Mouse (Mus musculus) kidney, postnatal 0 days (tissue): Measurements from ENCODE around the gene Ccm2l. TPM values are rescaled to one million over a fixed set of nuclear protein-coding genes. Genes with fewer than 3 reads are reported as not detected.

Source experiments
- ATAC-seq: fragments of 200-750 bp; cut with Nextera tagmentation; replicated peaks from 2 replicates; pipeline ENCODE4 v1.8.0; 2017; ENCODE audit warnings: low read depth, moderate number of reproducible peaks, moderate TSS enrichment, moderate library complexity; ENCODE audit not compliant: low FRiP score
- DNase-seq: peaks from one replicate; pipeline ENCODE4 v3.0.0-alpha.2; 2016; ENCODE audit warnings: low spot score
- H3K27ac ChIP-seq: fragments of 300-500 bp; sonication (generic); 2 replicates; pipeline ENCODE4 v1.5.1; 2014; ENCODE audit warnings: mild to moderate bottlenecking
- H3K27me3 ChIP-seq: fragments of 300-500 bp; sonication (generic); 2 replicates; pipeline ENCODE4 v1.6.1; 2014; ENCODE audit warnings: low read length, mixed read lengths; ENCODE audit not compliant: insufficient read depth
- H3K36me3 ChIP-seq: fragments of 300-500 bp; sonication (generic); 2 replicates; pipeline ENCODE4 v1.6.1; 2014; ENCODE audit warnings: low read length, mixed read lengths; ENCODE audit not compliant: insufficient read depth
- H3K4me1 ChIP-seq: fragments of 300-500 bp; sonication (generic); replicated peaks from 2 replicates; pipeline ENCODE4 v1.6.1; 2014; ENCODE audit warnings: antibody characterized with exemption, low read length, mixed read lengths; ENCODE audit not compliant: insufficient read depth
- H3K4me2 ChIP-seq: fragments of 300-500 bp; sonication (generic); 2 replicates; pipeline ENCODE4 v1.6.1; 2014; ENCODE audit warnings: mild to moderate bottlenecking, low read length, moderate library complexity, mixed read lengths
- H3K4me3 ChIP-seq: fragments of 300-500 bp; sonication (generic); replicated peaks from 2 replicates; pipeline ENCODE4 v1.5.1; 2014; ENCODE audit warnings: low read depth, low read length
- H3K9ac ChIP-seq: fragments of 300-500 bp; sonication (generic); 2 replicates; pipeline ENCODE4 v1.6.1; 2014; ENCODE audit warnings: low read depth, low read length
- H3K9me3 ChIP-seq: fragments of 300-500 bp; sonication (generic); replicated peaks from 2 replicates; pipeline ENCODE4 v1.6.1; 2016; ENCODE audit warnings: low read length, inconsistent platforms, mixed read lengths
- CTCF ChIP-seq: IDR thresholded peaks from 2 replicates; pipeline ENCODE4 v1.5.1; 2016; ENCODE audit warnings: antibody characterized with exemption, low read depth, mild to moderate bottlenecking, moderate library complexity
- WGBS: fragments of 180-500 bp; shearing (Covaris S2); extraction: QIAGEN DNeasy Blood & Tissue Kit; methylation state at CpG from one replicate; pipeline ENCODE4 v1.1.7; 2014; 5-methylcytosine and 5-hydroxymethylcytosine counted together
- polyA plus RNA-seq: library from polyadenylated mRNA; unstranded; fragments of >200 nt; fragmentation: Nextera tagmentation; extraction: Ambion mirVana; gene quantifications from 2 replicates; pipeline ENCODE4 v1.2.1, GENCODE M21; 2015

Ccm2l gene
- polyA plus RNA-seq, 1 experiment from 2014 or later: 3.4 TPM

DNA sequence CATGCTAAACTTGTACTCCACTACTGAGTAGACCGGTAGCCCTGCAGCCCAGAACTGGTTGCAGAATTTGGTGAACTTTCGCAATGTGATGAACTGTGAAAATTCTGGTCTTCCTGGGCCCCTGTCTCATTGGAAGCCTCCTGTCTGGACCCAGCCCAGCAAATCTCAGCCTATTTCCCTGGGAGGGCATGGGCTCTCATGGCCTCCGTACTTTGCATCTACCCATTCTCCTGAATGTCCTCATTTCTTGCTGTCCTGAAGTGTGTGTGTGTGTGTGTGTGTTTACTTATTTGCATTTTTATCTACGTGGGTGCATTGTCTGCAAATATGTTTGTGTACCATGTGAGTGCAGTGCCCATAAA is 15.8 kb upstream of the Ccm2l start:
- Histone ChIP-seq H3K27ac (no peak overlapping the region), H3K4me1 (0 out of 2 replicates have a peak, but pooled peaks cover 3% of the 10 kb centered on the region), H3K9ac (no peak overlapping the region), H3K4me2 (no peak overlapping the region), H3K4me3 (no peak overlapping the region), H3K9me3 (no peaks in the 10 kb centered on the region), H3K27me3 (peaks cover 14% of the 10 kb centered on the region), H3K36me3 (no peaks in the 10 kb centered on the region)
- no peak for TF ChIP-seq CTCF
- 80% methylated on average over 4 of the region's 4 CpGs for WGBS
- DNase-seq (no peak), ATAC-seq (no peak)

DNA sequence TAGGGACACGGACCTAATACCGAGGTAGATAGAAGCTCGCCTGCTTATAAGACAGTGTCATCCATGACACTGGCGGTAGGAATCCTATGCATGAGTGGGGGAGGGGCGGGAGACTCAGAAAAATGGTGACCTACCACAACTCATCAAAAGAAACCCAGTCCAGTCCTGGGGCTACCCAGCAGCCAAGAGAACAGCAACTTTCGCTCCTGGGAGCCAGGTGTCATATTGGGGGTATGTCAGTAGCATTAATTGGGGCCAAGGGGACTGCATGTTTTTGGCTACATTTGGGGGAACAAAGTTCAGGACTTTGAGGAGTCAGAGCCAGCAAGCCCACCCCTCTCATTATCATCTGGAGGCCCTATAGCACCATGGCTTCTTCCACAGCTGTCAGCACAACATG is 14.7 kb upstream of the Ccm2l start:
- no peak for ATAC-seq
- H3K4me3 ChIP-seq: no peak overlapping the region
- H3K4me1 ChIP-seq: 0 out of 2 replicates have a peak, but pooled peaks cover under 1% of the 10 kb centered on the region

DNA sequence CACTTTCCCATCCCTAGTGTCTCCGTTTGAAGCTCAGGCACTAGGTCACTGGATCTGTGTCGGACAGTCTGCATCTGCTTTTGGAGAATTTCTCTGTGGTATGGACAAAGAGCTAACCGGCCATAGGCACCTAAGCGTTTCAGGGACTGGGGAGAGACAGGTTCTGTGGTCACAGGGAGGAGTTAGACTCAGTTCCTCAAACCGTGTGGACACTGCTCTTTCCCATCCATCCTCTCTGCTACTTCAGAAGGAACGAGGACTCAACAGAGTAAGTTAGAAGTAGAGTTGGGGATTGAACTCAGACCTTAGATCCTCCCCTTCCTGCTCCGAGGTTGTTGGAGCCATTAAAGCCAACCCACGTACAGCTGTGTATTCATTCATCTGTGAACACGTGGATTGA is 14.2 kb upstream of the Ccm2l start:
- DNase-seq: no peak
- H3K36me3 ChIP-seq: no peaks in the 10 kb centered on the region
- H3K4me1 ChIP-seq: no peaks in the 10 kb centered on the region
- no peak for ATAC-seq
- no peaks in the 10 kb centered on the region for H3K9me3 ChIP-seq
- no peak overlapping the region for H3K27ac ChIP-seq
- H3K9ac ChIP-seq: no peak overlapping the region
- TF ChIP-seq CTCF: no peak
- H3K4me2 ChIP-seq: no peak overlapping the region
- peaks cover 14% of the 10 kb centered on the region for H3K27me3 ChIP-seq
- WGBS: 76% methylated on average over 9 of the region's 9 CpGs
- no peak overlapping the region for H3K4me3 ChIP-seq

More for the DNA sequence above, 14.7 kb upstream of the Ccm2l start:
- Histone ChIP-seq H3K9ac (no peak overlapping the region), H3K27ac (no peak overlapping the region), H3K36me3 (no peaks in the 10 kb centered on the region), H3K9me3 (no peaks in the 10 kb centered on the region), H3K27me3 (peaks cover 14% of the 10 kb centered on the region), H3K4me2 (no peak overlapping the region)
- WGBS: 88% methylated on average over 6 of the region's 6 CpGs
- no peak for TF ChIP-seq CTCF
- DNase-seq: no peak

DNA sequence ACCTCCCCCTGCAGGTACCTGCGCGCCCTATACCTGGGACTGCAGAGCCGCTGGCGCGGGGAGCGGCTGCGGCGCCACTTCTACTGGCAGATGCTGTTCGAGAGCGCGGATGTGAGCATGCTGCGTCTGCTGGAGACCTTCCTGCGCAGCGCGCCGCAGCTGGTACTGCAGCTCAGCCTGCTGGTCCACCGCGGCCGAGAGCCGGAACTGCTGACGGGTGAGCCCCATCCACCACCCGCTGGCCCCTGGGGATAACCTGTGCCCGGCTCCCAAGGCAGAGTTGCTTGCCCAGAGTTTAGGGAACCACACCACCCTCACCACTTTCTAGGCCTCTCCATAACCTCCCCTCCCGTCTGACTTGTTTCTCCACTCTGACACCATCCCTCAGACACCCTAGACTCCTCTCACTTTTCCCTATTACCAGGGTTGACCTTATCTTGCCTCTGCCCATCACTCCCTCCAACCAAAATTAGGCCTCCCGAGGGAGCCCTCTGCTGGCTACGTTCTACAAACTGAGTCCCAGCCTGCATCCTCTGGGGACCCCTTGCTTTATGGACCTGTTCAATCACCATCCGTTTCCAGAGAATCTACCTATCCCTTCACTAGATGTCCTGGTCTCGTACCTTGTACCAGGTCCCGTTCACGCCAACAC is 12.9 kb upstream of the Ccm2l start:
- Histone ChIP-seq H3K9ac (no peak overlapping the region), H3K4me3 (no peak overlapping the region), H3K9me3 (no peaks in the 10 kb centered on the region), H3K36me3 (no peaks in the 10 kb centered on the region), H3K4me2 (0 out of 2 replicates have a peak overlapping the region, but pooled peaks have one; percentile 3), H3K4me1 (no peaks in the 10 kb centered on the region), H3K27me3 (peaks cover 14% of the 10 kb centered on the region), H3K27ac (no peak overlapping the region)
- peak; percentile 49; the same call in 1 of the 2 replicates for TF ChIP-seq CTCF
- no peak for DNase-seq
- 9% methylated on average over 30 of the region's 30 CpGs for whole genome bisulfite sequencing
- ATAC-seq: no peak

DNA sequence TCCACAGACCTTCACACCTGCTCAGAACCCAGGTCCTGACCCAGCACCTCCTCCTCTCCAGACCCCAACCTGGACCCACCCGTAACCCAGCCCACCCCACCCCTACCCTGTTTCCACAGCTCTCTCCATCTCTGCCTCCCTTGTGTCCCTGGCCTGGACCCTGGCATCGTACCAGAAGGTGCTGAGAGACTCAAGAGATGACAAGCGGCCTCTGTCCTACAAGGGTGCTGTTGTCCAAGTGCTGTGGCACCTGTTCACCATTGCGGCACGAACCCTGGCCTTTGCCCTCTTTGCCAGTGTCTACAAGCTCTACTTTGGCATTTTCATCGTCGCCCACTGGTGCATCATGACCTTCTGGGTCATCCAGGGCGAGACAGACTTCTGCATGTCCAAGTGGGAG is 11.9 kb upstream of the Ccm2l start:
- H3K9ac ChIP-seq: no peak overlapping the region
- no peak for TF ChIP-seq CTCF
- peaks cover 14% of the 10 kb centered on the region for H3K27me3 ChIP-seq
- ATAC-seq (no peak), DNase-seq (no peak)
- no peaks in the 10 kb centered on the region for H3K9me3 ChIP-seq
- no peak overlapping the region for H3K4me2 ChIP-seq
- H3K36me3 ChIP-seq: no peaks in the 10 kb centered on the region
- no peaks in the 10 kb centered on the region for H3K4me1 ChIP-seq
- no peak overlapping the region for H3K27ac ChIP-seq
- 83% methylated on average over 8 of the region's 8 CpGs for WGBS
- H3K4me3 ChIP-seq: no peak overlapping the region

DNA sequence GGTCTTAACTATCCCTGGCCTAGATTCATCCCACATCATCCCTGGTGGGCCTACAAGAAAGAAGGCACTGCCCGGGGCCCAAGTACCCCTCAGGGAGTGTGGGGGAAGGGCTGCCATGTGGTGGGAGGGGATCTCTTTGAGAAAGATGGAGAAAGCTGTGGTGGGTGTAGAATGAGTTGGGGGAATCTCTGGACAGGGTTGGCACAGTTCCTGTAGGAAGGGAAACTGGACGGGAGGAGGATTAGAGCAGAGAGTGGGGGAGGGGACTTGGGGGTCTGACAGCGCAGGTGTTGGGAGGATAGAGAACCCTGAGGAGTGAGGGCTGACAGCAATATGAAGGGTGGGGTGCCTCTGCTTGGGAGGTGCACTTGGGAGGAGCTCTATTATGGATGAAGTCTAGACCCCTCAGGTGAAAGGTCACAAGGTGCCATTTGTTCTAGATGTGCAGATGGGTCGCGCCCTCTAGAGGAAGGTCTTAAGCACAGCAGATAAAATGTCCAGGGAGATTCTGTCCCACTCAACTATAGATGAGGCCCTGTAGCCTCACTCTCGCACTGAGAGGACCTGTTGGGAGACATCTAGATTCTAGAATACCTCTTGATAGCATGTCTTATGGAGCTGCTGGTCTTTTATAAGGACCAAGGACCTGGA is 10.4 kb upstream of the Ccm2l start:
- no peaks in the 10 kb centered on the region for H3K4me1 ChIP-seq
- peak; percentile 39 for TF ChIP-seq CTCF
- 62% methylated on average over 6 of the region's 6 CpGs for WGBS
- H3K27me3 ChIP-seq: peaks cover 14% of the 10 kb centered on the region
- no peak overlapping the region for H3K4me3 ChIP-seq
- no peak overlapping the region for H3K27ac ChIP-seq
- ATAC-seq: no peak
- no peak overlapping the region for H3K4me2 ChIP-seq
- no peak overlapping the region for H3K9ac ChIP-seq
- no peaks in the 10 kb centered on the region for H3K36me3 ChIP-seq
- DNase-seq: no peak
- no peaks in the 10 kb centered on the region for H3K9me3 ChIP-seq
